Mouse (Mus musculus) monocyte, adult 2 months (primary cell): Measurements from ENCODE around the gene Pde10a.
"Not testable (repeated sequence)": the region's sequence is repeated elsewhere in the genome, so short reads cannot be mapped to it uniquely, and the experiment has no call there.

ENCODE experiments used
- DNase-seq, 2 experiments: peaks; one replicate each; pipeline ENCODE4 v3.0.0; 2022; ENCODE audit warnings: low spot score in 2 of 2, low read depth in 1 of 2

The Pde10a gene

DNA sequence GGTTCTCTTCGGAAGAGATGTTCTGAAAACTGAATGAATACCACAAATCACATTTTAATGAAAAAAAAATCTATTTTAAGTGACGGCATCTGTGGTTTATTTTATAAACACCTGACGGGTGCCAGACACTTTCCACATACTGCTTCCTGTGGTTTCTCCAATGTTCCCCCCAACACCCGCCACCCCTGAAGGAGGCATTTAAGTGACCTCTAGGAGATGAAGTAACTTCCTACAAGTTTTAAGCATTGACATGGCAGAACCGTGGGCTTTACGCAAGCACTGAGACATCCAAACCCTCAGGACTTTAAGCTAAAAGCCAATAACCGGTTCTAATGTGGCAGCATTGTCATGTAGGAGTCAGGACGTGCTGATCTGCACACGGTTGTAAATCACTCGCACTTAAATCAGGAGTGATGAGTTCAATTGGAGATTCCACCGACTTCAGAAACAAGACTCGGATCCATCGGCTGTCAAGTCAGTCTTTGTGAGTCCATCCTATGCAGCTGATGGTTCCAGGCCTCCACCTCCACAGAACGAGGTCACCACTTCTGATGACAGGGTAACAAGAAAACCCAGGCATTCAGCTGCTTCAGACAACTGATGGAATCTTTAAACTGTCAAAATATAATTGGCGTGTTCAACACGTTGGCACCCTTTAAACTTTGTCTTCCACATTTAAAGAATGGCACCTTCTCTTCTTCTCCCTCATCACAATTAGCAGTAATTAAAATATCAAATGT lies 115.7 kb downstream of the Pde10a start:
- no peak for DNase-seq

DNA sequence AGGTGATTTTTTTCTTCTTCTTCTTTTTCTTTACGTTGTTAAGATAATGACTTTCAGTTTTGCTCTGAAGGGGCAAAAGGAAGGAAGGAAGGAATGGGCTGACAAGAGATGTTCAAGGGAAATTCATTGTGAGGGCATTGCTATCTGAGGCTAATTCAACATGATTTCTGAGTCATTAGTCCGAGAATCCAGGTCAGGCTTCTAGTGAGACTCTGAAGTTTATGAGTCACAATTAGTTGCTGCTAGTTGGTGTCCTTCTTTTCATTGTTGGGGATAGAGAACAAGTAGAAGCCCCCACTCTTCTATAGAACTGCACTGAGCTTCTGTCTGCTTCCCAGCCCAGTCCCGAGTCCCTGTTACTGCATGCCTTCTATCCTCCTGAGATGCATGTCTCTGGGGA lies 116.3 kb downstream of the Pde10a start:
- DNase-seq, result no peak

DNA sequence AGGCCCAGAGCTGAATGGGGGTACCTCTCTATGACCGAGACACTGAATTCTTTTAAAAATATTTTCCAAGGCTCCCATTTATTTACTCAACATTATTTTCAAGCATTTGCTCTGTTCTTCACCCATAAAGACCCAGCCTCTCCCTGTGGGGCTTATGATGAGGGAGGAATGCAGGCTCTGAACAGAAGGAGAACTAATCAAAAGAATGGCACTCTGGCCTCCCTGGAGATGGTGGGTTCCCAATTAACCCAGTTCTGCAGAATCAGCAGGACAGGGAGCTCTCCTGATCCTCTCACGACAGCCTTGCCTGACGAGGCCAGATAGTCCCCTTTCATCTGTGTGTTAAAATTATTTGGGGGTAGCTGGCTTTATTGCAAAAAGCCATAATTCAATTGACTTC lies 117.2 kb downstream of the Pde10a start:
- DNase-seq, result no peak

DNA sequence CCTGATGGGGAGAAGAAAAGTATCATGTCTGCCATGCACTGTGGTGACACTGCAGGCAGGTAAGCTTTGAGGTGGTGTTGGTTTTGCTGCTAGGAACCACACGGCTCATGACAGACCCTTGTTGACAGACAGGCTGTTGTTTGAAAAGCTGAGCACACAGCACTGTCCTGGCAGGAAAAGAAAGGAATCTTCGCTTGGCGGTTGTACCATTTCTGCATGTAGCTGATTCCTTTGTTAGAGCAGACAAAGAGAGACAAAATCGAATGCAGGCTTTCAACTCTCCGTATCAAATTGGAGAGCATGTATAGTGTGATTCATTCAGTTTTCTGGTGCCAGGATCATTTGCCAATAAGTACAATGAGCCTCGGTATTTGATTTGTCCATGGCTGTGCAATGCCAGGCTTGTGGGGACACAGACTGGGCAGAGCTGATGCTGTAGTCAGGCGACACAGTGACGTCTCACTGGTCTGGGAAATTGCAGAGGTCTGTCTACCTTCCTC lies 122.2 kb downstream of the Pde10a start:
- no peak for DNase-seq

DNA sequence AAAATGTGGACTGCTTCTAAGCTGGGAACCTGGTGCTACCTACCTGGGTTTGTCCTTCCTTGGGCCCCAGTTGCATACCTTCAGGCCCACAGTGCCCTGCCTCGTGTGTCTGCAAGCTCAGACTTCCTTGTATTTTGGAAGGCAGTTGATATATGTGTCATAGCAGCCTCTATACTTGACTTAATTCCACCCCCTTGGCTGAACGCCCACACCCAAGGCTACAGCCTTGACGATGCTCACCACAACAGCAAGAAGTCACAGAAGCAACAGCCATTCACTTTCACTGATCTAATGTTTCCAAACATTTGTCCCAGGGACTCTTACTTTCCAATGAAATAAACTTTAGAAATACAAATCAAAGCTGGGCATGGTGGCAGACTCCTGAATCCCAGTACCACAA lies 123.1 kb downstream of the Pde10a start:
- DNase-seq, result no peak

DNA sequence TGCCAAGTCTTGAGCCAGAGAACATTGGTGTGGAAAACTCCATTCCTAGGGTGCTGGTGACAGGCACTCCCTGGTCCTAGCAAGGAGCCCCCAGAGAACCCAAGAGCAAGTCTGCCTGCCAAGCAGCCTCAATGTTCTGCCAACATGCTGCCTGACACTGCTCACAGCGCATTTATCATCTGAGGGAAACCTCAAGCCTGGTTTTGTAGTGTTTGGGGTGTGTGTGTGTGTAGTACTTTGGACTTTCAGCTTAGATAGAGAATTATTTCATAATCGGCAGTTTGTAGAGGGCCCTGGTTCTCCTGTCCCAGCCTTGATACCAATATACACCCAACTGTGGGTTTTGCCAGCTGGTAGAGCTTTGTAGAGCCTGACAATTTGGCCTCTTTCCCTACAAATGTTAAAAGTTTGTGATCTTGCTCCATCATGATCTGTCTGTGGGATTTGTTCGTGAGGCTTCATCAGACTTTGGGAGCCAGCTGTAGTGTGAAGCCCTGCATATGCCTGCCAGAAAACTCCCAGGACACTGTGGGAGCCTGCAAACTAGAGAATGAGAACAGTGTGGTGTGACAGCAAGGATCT lies 127.6 kb downstream of the Pde10a start:
- no peak for DNase-seq

DNA sequence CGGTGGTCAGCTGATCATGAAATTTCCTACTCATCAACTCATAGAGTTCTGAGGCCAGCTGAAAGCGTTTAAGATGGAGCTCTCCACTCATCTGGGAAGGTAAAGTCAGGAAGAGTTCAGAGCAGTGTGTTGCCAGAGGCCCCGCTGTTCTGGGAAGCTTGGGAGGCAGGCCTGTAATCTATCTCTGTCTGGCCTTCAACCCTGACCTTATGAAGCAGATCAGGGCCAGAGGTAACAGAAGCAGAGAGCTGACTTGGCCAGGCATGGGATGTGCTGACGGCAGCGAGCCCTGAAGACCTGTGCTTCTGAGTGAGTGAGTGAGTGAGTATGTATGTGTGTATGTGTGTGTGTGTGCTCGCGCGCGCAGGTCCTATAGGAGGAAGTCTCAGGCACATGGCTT lies 132.5 kb downstream of the Pde10a start:
- DNase-seq, result no peak

DNA sequence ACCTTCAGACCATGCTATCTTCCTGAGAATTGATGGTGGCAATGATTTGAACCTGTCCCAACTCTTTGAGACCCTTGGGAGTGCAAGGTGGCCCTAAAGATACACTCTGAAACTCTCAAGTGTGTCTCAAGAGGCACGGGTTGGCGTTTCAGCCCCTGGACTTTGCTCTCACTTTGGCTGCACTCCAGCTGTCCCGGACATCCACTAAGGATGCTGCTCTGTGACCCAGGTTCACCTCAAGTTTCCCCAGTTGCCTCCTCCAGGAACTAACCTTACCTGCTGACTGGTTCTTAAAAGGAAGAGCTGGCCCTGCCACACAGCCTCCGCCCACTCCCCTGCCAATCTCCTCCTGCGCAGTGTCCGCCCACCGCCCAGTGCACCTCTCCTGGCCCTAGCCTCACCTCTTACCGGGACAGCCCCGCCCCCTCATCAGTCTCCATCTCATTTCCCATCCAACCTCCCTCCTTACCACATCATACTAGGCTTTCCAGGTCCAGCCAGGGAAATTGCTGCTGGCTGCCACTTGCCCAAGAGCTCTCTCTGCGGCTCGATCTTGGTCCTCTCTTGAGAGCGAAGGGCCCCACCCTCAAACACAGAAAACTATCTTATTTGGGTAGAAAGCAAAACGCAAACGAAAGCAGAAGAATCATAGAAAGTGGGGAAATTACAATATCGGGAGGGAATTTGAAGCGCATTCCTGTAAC lies 133.7 kb downstream of the Pde10a start:
- no peak for DNase-seq

DNA sequence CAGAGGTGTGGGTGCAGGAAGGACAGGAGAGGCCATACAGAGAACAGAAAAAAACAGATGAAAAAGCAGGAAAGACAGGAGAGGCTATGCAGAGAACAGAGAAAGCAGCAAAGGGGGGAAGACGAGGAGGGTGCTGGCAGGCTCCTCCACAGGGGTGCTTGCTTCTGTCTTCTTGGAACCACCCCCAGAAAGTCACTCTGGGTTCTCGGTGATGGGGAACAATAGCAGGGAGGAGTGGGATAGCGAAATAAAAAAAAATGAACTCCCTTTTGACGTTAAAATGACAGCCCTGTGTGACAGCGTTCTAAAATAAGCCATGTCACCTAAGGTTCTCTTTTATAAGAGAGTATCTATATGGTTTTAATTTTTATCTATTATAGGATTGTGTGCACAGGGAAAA lies 141.7 kb downstream of the Pde10a start:
- DNase-seq, result no peak

DNA sequence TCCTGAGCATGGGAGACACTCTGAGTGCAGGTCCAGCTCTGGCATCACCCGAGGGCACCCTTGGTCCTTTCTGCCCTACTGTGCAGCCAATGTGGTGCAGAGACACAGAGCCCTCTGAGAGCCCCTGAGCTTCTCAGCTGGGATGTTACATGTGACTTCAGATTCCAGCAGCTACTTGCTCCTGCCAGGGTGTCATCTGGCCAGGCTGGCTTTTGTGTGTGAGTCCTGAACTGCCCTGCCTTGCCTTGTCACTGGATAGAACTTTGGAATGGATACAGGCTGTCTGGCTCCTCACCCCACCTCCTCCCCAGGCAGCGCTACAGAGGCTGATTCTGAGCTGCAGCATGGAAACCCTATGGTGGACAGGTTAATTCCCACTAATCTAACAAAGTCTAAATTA lies 149.5 kb downstream of the Pde10a start:
- no peak for DNase-seq

DNA sequence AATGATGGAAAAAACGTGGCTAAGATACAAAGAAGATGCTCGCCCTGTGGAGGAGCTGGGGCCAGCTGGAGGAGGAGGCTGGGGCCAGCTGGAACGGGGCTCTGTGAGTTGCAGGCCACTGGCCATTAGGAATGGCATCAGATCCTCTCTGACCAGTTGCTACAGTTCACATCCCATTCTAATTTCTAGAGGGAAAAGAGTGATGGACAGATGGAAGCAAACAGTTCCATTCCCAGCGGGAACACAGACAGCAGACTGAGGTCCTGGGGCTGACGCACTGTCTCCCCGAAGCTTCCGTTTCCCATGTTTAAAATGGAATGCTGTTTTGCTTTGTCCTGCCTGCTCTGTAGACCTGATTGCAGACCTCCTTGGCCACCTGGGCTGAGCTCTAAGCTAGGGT lies 161.2 kb downstream of the Pde10a start:
- DNase-seq, result no peak

DNA sequence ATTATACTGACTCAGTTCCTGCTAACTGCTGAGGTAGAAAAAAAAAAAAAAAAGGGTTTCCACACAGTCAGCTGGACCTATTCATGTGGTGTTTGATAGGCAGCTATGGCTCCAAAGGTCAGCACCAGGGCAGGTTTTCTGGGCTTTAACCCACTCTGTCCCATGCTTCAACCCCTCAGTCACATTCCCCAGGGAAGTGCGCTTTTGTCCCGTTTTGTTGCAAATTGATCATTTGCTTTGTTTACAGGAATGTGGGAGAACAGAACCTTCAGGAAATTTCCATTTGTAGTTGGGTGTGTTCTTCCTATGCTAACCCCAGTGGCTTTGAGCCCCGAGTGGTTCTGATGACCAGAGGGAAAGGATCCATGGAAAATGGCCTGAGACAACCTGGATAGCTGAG lies 162.9 kb downstream of the Pde10a start:
- DNase-seq, result no peak

DNA sequence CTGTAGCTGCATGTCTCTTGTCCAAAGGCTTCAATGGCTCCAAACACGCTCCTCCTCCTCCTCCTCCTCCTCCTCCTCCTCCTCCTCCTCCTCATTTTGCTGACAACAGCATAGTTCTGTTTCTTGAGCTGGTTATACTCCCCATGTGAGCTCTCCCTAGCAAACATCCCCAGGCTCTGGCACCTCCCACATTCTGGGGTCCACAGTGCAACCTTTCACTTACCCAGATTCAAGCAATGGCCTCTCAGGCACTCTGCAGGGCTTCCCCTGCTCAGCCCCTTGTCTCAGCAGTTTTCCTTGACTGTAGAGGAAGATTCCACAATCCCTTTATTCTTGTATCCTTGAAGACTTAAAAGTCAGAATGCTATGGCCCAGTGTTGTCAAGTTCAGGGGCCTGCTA lies 173.1 kb downstream of the Pde10a start:
- no peak for DNase-seq

DNA sequence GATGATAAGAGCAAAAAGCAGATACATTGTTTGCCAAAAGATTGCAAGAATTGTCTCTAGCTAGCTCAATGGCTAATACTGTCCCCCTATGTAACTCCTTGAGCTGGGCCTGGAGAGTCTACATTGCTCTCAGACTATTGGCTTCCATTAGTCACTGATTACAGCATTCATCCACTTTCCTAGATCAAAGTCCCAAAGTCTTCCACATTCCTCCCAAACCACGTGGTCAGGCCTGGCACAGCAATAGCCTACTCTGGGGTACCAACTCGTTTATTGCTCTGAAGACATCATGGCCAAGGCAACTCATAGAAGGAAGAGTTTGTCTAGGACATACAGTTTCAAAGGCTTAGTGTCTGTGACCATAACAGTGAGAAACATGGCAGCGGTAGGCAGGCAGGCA lies 173.6 kb downstream of the Pde10a start:
- DNase-seq, result no peak

DNA sequence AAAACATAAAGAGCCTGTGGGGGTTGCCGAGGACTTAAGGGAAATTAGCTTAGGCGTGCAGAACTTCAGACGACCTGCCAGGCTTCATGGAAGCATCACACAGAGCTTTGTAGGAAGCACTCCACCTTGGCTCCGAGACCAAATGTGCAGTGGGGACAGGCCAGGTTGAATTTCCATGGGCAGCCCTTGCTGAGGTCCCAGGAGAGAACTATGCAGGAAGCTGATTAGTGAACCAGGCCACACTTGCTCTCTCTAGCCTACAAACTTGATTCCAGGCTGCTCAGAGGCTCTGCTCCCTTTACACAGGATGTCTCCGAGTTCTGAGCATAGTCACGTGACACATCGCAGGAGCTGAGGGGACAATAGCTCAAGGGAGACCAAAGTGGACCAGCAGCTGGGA lies 175.9 kb downstream of the Pde10a start:
- DNase-seq, result no peak

DNA sequence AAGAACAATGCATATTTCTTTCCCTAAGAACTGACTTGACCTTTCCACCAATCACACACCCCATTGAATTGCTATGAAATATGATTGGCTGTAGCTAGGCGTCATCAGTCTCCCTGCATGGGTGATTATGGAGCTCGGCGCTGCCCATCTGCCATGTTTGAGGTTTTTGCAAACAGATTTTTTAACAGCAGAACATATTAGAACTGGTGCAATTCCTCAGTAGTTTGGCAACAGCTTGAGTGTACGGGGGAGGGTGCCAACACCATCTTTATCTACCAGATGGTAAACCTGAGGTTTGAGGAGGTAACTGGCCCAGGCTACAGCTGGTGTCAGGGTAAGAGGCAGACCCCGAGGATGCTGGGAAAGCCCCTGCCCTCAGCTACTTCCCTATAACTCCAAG lies 177.3 kb downstream of the Pde10a start:
- DNase-seq, result no peak

DNA sequence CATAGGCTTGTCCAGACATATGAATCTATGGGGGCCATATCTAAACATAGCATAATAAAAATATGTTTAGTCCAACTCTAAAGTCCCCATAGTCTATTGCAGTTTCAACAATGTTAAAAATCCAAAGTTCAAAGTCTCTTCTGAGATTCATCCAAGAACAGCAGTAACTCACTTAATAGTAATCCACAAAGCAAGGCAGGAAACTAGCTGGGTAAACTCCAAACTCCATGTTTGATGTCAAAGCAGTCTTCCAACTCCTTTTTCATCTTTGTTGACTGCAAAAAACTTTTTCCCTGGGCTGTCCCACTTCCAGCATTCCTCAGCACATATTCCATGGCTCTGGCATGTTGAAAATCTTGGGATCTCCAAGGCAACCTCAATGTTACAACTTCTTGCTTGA lies 182.8 kb downstream of the Pde10a start:
- DNase-seq, result no peak

DNA sequence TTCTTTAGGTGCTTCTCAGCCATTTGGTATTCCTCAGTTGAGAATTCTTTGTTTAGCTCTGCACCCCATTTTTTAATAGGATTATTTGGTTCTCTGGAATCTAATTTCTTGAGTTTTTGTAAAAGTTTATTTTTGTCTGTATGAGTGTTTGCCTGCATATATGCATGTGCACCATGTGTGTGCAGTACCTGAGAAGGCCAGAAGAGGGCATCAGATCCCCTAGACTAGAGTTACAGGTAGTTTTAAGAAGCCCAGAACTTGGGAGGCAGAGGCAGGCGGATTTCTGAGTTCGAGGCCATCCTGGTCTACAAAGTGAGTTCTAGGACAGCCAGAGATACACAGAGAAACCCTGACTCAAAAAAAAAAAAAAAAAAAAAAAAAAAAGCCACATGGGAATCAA lies 187.6 kb downstream of the Pde10a start:
- DNase-seq, result not testable (repeated sequence)

DNA sequence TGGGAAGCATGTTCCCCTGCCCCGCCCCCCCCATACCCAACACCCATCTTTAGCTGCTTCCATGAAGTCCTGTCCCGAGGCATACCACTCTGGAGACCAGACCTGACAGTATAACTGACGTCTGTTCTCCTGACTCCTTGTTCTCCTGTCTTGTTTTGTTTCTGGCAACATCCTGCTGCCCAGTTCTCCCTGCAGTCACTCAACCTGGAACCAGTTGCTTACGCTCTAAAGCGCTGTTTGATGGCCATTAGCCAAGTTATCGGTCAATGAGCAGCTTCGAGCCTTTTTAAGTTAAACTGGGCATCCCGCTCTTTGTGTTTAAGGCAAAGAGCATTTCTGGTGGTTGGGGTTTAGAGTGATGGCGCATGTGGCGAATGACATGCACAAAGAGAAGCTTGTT lies 195.8 kb downstream of the Pde10a start:
- no peak for DNase-seq

DNA sequence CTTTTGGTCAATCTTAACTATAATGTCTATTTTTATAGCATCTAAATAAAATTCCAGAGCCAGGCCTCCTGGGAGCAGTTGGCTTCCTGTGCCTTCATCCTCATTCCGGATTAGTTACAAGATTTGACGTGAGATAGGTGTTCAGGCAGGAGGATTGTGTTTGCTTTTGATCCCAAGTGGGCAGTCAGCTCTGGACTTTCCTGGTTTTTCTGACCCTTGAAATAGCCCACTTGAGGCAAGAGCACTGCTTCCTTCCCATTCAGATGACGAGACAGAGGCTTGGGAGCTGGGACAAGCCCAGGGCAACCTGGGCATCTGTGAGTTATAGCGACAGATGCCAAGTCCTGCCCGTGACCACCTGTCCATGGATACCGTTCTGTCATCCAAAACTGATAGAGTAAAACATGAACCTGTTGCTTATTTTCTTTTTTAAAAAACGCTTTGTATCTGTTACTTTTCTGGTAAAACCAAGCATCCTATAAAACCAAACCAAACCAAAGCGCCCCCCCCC lies 199.3 kb downstream of the Pde10a start:
- no peak for DNase-seq

DNA sequence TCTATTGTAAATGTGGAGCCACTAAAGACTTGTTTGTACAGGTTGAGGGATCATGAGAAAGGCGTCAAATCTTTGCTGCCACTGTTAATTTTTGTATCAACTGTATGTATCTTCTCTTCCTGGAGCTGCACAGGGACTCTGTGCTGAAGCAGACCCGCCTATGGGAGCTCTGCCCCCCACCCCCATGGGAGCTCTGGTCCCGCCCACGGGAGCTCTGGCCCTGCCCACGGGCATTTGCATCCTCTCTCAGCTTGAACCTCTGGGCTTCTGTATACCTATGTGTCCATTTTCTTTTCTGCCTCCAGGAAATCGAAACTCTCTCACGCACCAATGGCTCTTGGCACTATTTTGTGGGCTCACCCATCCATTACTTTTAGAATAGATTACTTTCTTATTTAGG lies 203.5 kb downstream of the Pde10a start:
- no peak for DNase-seq

DNA sequence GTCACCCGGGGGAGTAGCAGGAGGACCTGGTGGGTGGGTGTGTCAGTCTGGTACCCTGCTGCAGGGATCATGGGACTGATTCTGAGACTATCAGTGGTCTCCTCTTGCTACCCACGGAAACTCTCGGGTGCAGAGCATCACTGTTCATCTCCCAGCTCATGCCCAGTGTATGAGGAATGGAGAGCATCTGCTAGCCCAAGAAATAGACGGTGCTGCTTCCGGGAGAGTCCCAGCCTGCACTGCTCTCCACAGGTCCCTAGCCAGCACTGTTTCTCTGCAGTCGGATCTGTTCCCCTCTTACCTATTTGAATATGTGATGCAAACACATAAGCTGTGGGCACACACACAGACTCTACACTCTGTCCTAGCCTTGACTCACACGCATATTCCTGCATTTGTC lies 204.6 kb downstream of the Pde10a start:
- DNase-seq, result no peak
